Mouse (Mus musculus): Measurements from ENCODE around the gene Gm3072.
"Not testable (repeated sequence)": the region's sequence is repeated elsewhere in the genome, so short reads cannot be mapped to it uniquely, and the experiment has no call there.

Gm3072 gene

DNA sequence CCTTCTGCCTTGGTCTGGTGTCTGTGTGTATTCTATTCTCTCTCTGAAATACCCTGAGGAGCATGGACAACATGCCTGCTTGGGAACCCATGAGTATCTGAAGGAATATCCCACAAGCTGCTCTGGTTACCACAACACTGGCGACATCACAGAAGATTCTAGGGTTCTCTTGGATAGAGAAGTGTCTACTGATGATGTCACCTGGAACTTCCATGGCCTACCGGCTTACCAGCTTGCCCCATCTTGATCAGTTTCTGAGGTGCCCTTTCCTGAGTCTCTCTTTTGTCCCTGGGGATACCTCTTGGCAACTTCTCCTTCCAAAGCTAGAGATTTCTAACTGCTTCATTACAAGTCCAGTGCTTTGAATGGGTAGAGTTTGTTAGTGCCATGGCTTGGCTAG lies at the start of gene Gm3072:
Gene Gm3072 (minus strand): TSS at position 101 of the 400 bp plus-strand sequence.
- not testable (repeated sequence) for DNase-seq (ENCODE audit: low read depth)

DNA sequence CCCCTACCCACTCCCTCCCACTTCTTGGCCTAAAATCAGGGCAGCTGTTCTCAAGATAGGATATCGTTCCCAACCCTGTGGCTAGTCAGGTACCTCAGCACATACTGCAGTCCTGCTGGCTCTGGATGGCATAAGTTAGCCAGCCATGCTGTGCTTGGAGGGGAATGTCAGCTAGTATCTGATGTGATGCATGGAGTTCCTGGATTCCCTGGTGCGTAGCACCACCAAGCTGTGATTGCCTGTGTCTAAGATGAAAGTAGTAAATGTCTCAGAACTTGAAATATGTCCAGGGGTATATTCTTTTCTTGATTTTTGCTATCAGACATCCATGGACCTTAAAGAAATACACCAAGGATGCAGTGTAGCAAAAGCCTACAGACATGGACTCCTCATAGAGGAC lies 23.8 kb upstream of the Gm3072 start:
- DNase-seq (ENCODE audit: low read depth): not testable (repeated sequence)

GRCm38 (mm10) chr14:41646387-41646786 lies 22.0 kb upstream of the Gm3072 start, which contains the start of gene Gm3676:
Gene Gm3676 (minus strand): TSS chr14:41646487.
- DNase-seq (ENCODE audit: low read depth): not testable (repeated sequence)

DNA sequence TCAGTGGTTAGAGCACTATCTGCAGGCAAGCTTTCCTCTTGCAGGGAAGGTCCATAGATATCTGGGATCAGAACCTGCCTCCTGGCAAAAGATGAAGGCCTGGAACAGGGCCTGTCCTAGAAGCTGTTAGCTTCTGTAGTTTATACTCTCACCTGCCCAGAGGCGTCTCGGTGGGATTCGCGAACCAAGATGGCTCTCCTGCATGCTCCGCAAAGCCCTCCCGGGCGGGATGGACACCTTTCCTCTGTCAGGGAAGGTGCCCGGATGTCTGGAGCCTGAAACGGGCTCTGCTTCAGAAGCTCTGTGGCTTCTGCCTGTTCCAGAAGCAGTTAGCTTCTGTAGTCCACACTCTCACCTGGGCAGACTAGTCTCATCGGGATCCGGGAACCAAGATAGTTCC lies 5.7 kb upstream of the Gm3072 start:
- DNase-seq (ENCODE audit: low read depth): not testable (repeated sequence)

DNA sequence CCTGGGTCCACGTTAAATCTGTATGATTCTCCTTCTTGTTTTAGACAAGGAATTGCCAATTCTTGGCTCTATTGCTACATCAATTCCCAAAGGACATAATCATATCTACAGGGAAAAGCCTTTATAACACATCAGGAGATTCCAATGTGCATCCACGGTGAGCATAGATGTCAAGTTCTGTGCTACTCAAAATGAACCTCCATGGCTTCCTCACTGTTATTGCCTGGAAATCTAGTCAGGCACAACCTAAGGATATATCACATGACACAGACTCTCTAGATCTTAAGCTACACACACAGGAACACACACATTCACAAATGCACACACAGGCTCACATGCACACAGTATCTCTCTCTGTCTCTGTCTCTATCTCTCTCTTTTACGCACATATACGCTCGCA lies 1.9 kb downstream of the Gm3072 start:
- not testable (repeated sequence) for DNase-seq (ENCODE audit: low read depth)

DNA sequence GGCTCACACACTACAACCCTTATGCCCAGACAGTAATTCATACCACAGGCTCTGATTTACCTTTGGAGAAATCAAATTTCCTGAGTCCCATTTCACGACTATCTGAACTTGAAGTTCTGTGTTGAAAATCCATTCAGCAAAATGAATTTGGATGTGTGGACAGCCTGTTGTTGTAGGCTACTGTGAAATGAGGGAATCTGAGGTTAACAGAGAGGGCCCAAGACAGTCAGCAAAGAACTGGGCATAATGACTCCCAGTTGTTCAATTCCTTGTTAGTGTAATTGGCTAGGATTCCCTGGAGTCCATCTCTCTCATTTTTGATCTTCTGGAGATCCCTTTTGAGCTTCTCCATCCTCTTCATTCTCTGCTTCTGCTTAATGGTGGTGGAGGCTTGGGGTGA lies 13.7 kb downstream of the Gm3072 start:
- DNase-seq (ENCODE audit: low read depth): not testable (repeated sequence)

DNA sequence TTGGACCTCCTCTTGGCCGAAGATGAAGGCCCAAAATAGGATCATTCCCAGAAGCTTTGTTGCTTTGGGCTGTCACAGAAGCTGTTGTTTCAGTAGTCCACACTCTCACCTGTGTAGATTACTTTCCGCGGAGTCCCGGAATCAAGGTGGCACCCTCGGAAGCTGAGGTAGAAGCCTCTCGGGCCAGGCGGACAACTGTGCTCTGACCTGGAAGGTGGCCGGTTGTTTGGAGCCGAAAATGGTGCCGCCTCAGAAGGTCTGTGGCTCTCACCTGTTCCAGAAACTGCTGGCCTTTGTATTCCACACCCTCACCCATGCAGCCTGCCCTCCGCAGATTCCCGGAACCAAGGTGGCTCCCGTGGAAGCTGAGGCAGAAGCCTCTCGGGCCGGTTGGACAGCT lies 23.5 kb downstream of the Gm3072 start:
- not testable (repeated sequence) for DNase-seq (ENCODE audit: low read depth)

GRCm38 (mm10) chr14:41586346-41586745 lies 38.1 kb downstream of the Gm3072 start:
- DNase-seq (ENCODE audit: low read depth): not testable (repeated sequence)

GRCm38 (mm10) chr14:41572911-41573310 lies 51.5 kb downstream of the Gm3072 start, which contains the start of gene 1700049E17Rik2:
Gene 1700049E17Rik2 (plus strand): TSS chr14:41573211.
- not testable (repeated sequence) for DNase-seq (ENCODE audit: low read depth)
